Mouse (Mus musculus): ENCODE measurements around the gene Irak2. TPM values are rescaled to one million over a fixed set of nuclear protein-coding genes. Genes with fewer than 3 reads are reported as not detected.

Irak2 gene
- polyA plus RNA-seq, 1 experiment from 2014 or later, result 15.6 TPM

- Histone ChIP-seq H3K9ac (replicated peaks; ENCODE audit: low read depth) (no peak overlapping the region), H3K27ac (ENCODE audit: low read length) (no peak overlapping the region), H3K27me3 (replicated peaks; ENCODE audit: insufficient read depth, low read length) (no peaks in the 10 kb centered on the region), H3K4me1 (ENCODE audit: insufficient read depth, low read depth, low read length) (peaks cover 4% of the 10 kb centered on the region; the same call in 1 of the 2 replicates), H3K36me3 (ENCODE audit: insufficient read depth, low read length) (no peaks in the 10 kb centered on the region), H3K4me3 (ENCODE audit: low read depth, low read length) (no peak overlapping the region), H3K9me3 (ENCODE audit: low read length) (no peaks in the 10 kb centered on the region), H3K4me2 (replicated peaks; ENCODE audit: low read depth, low read length) (no peak overlapping the region)
- no peak for ATAC-seq
- 68% methylated on average over 5 of the region's 7 CpGs for WGBS
- TF ChIP-seq CTCF (IDR thresholded peaks at IDR 0.05), result no peak
- no peak for TF ChIP-seq EP300 (IDR thresholded peaks at IDR 0.05)
- no peak for DNase-seq (ENCODE audit: low spot score)
Observed at GRCm38 (mm10) chr6:113649346-113650196, 11.3 kb downstream of the Irak2 start.

- no peak overlapping the region for H3K4me2 ChIP-seq (replicated peaks; ENCODE audit: low read depth, low read length)
- ATAC-seq, result no peak
- no peak overlapping the region for H3K9ac ChIP-seq (replicated peaks; ENCODE audit: low read depth)
- H3K4me1 ChIP-seq (ENCODE audit: insufficient read depth, low read depth, low read length), result peaks cover 4% of the 10 kb centered on the region; the same call in 1 of the 2 replicates
- no peaks in the 10 kb centered on the region for H3K36me3 ChIP-seq (ENCODE audit: insufficient read depth, low read length)
- TF ChIP-seq CTCF (IDR thresholded peaks at IDR 0.05) (no peak), EP300 (IDR thresholded peaks at IDR 0.05) (no peak)
- H3K27ac ChIP-seq (ENCODE audit: low read length), result no peak overlapping the region
- 47% methylated on average over 4 of the region's 4 CpGs for WGBS
- no peaks in the 10 kb centered on the region for H3K27me3 ChIP-seq (replicated peaks; ENCODE audit: insufficient read depth, low read length)
- no peak overlapping the region for H3K4me3 ChIP-seq (ENCODE audit: low read depth, low read length)
- no peaks in the 10 kb centered on the region for H3K9me3 ChIP-seq (ENCODE audit: low read length)
- DNase-seq (ENCODE audit: low spot score), result no peak
Observed at GRCm38 (mm10) chr6:113650197-113650640, 12.0 kb downstream of the Irak2 start.

GRCm38 (mm10) chr6:113651626-113652025 is 13.4 kb downstream of the Irak2 start:
- Histone ChIP-seq H3K4me3 (ENCODE audit: low read depth, low read length) (no peak overlapping the region), H3K4me2 (replicated peaks; ENCODE audit: low read depth, low read length) (no peak overlapping the region), H3K27me3 (replicated peaks; ENCODE audit: insufficient read depth, low read length) (no peaks in the 10 kb centered on the region), H3K9me3 (ENCODE audit: low read length) (no peaks in the 10 kb centered on the region), H3K9ac (replicated peaks; ENCODE audit: low read depth) (no peak overlapping the region), H3K27ac (ENCODE audit: low read length) (no peak overlapping the region), H3K4me1 (ENCODE audit: insufficient read depth, low read depth, low read length) (peaks cover 4% of the 10 kb centered on the region; the same call in 1 of the 2 replicates), H3K36me3 (ENCODE audit: insufficient read depth, low read length) (no peaks in the 10 kb centered on the region)
- no peak for ATAC-seq
- TF ChIP-seq CTCF (IDR thresholded peaks at IDR 0.05) (no peak), EP300 (IDR thresholded peaks at IDR 0.05) (no peak)
- 72% methylated on average over 3 of the region's 3 CpGs for WGBS
- DNase-seq (ENCODE audit: low spot score), result no peak

- WGBS, result 85% methylated on average over 7 of the region's 7 CpGs
- TF ChIP-seq CTCF (IDR thresholded peaks at IDR 0.05) (no peak), EP300 (IDR thresholded peaks at IDR 0.05) (no peak)
- H3K4me1 ChIP-seq (ENCODE audit: insufficient read depth, low read depth, low read length), result peaks cover 4% of the 10 kb centered on the region; the same call in 1 of the 2 replicates
- H3K27me3 ChIP-seq (replicated peaks; ENCODE audit: insufficient read depth, low read length), result no peaks in the 10 kb centered on the region
- DNase-seq (ENCODE audit: low spot score) (no peak), ATAC-seq (no peak)
- no peak overlapping the region for H3K27ac ChIP-seq (ENCODE audit: low read length)
- no peak overlapping the region for H3K4me3 ChIP-seq (ENCODE audit: low read depth, low read length)
- H3K4me2 ChIP-seq (replicated peaks; ENCODE audit: low read depth, low read length), result no peak overlapping the region
- no peak overlapping the region for H3K9ac ChIP-seq (replicated peaks; ENCODE audit: low read depth)
- H3K36me3 ChIP-seq (ENCODE audit: insufficient read depth, low read length), result no peaks in the 10 kb centered on the region
- H3K9me3 ChIP-seq (ENCODE audit: low read length), result no peaks in the 10 kb centered on the region
Observed at GRCm38 (mm10) chr6:113653551-113653950, 15.3 kb downstream of the Irak2 start.

- DNase-seq (ENCODE audit: low spot score), result peak; percentile 57
- WGBS, result 45% methylated on average over 8 of the region's 8 CpGs
- ATAC-seq, result no peak
- TF ChIP-seq EP300 (IDR thresholded peaks at IDR 0.05), result no peak
- no peak for TF ChIP-seq CTCF (IDR thresholded peaks at IDR 0.05)
- Histone ChIP-seq H3K9ac (replicated peaks; ENCODE audit: low read depth) (no peak overlapping the region), H3K4me3 (ENCODE audit: low read depth, low read length) (no peak overlapping the region), H3K36me3 (ENCODE audit: insufficient read depth, low read length) (no peaks in the 10 kb centered on the region), H3K9me3 (ENCODE audit: low read length) (no peaks in the 10 kb centered on the region), H3K4me1 (ENCODE audit: insufficient read depth, low read depth, low read length) (peaks cover 4% of the 10 kb centered on the region), H3K27ac (ENCODE audit: low read length) (no peak overlapping the region), H3K27me3 (replicated peaks; ENCODE audit: insufficient read depth, low read length) (no peaks in the 10 kb centered on the region), H3K4me2 (replicated peaks; ENCODE audit: low read depth, low read length) (no peak overlapping the region)
Observed at GRCm38 (mm10) chr6:113654102-113654501, 15.8 kb downstream of the Irak2 start.

GRCm38 (mm10) chr6:113654753-113655397 is 16.6 kb downstream of the Irak2 start:
- no peak overlapping the region for H3K9ac ChIP-seq (replicated peaks; ENCODE audit: low read depth)
- H3K4me3 ChIP-seq (ENCODE audit: low read depth, low read length), result no peak overlapping the region
- no peak overlapping the region for H3K27ac ChIP-seq (ENCODE audit: low read length)
- no peak overlapping the region for H3K4me2 ChIP-seq (replicated peaks; ENCODE audit: low read depth, low read length)
- DNase-seq (ENCODE audit: low spot score), result peak; percentile 41
- WGBS, result 59% methylated on average over 16 of the region's 16 CpGs
- H3K4me1 ChIP-seq (ENCODE audit: insufficient read depth, low read depth, low read length), result peaks cover 4% of the 10 kb centered on the region
- no peak for ATAC-seq
- no peaks in the 10 kb centered on the region for H3K9me3 ChIP-seq (ENCODE audit: low read length)
- no peak for TF ChIP-seq EP300 (IDR thresholded peaks at IDR 0.05)
- TF ChIP-seq CTCF (IDR thresholded peaks at IDR 0.05), result no peak
- no peaks in the 10 kb centered on the region for H3K36me3 ChIP-seq (ENCODE audit: insufficient read depth, low read length)
- no peaks in the 10 kb centered on the region for H3K27me3 ChIP-seq (replicated peaks; ENCODE audit: insufficient read depth, low read length)

All from lung, postnatal 0 days (tissue).